Mouse (Mus musculus): Measurements from ENCODE around the gene Enah. TPM values are rescaled to one million over a fixed set of nuclear protein-coding genes. Genes with fewer than 3 reads are reported as not detected.

Gene Enah
- total and polyA plus RNA-seq, 3 experiments, result 0.45 to 0.69 TPM; not detected in 1

DNA sequence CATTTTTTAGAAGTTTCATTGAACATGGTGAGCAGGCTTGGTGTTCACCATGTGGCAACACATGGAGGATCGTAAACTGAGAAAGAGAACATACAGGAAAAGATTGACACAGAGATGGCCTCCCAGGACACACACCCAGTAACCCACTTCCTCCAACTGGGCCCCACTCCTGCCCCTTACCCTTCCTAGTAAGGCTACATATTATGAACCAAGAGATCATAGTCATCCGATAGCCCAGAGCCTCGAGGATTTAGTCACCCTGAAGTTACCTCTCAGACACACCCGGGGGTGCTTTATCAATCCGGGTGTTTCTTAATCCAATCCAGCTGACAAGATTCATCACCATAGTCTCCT is 153.9 kb downstream of the Enah start:
- H3K27ac ChIP-seq (ENCODE audit: control insufficient read depth, low read depth, low read length), result no peak overlapping the region
- H3K36me3 ChIP-seq (ENCODE audit: control insufficient read depth in 1 of 2, insufficient read depth in 2 of 2, low read length in 2 of 2), result peaks cover 0 to 11% of the 10 kb centered on the region in 2 experiments; a peak in 2 of 4 replicates
- no peaks in the 10 kb centered on the region for H3K79me2 ChIP-seq (ENCODE audit: control insufficient read depth, insufficient read depth, low read length, poor library complexity)
- H3K9ac ChIP-seq (ENCODE audit: control insufficient read depth, low read depth, low read length, poor library complexity, severe bottlenecking), result no peak overlapping the region
- no peaks in the 10 kb centered on the region for H3K9me3 ChIP-seq (replicated peaks; ENCODE audit: insufficient read depth, low read length)
- no peak for TF ChIP-seq MYB (IDR thresholded peaks at IDR 0.05; ENCODE audit: low read depth, low read length)
- TF ChIP-seq MAFK (IDR thresholded peaks at IDR 0.05; ENCODE audit: borderline replicate concordance, low read depth, low read length), result no peak
- TF ChIP-seq NRF1 (IDR thresholded peaks at IDR 0.05; ENCODE audit: insufficient read depth, low read depth, low read length, poor library complexity, severe bottlenecking), result no peak
- TF ChIP-seq MYC (IDR thresholded peaks at IDR 0.05; ENCODE audit: low read depth, low read length), result no peak
- TF ChIP-seq MAZ (IDR thresholded peaks at IDR 0.05; ENCODE audit: low read depth, low read length), result no peak
- no peak for TF ChIP-seq ZMIZ1 (IDR thresholded peaks at IDR 0.05; ENCODE audit: low read depth, low read length)
- no peak for TF ChIP-seq TCF12 (IDR thresholded peaks at IDR 0.05; ENCODE audit: low read depth, low read length)
- TF ChIP-seq MEF2A (IDR thresholded peaks at IDR 0.05; ENCODE audit: extremely low read depth, insufficient replicate concordance, low read depth, low read length, poor library complexity, severe bottlenecking), result no peak
- no peak for TF ChIP-seq RAD21 (IDR thresholded peaks at IDR 0.05; ENCODE audit: low read depth, low read length)
- TF ChIP-seq MAX (IDR thresholded peaks at IDR 0.05; ENCODE audit: low read length), result no peak
- no peak for TF ChIP-seq JUND (IDR thresholded peaks at IDR 0.05; ENCODE audit: low read depth, low read length)
- TF ChIP-seq E2F4 (IDR thresholded peaks at IDR 0.05; ENCODE audit: borderline replicate concordance, low read depth, low read length), result no peak
- TF ChIP-seq CHD1 (IDR thresholded peaks at IDR 0.05; ENCODE audit: low read depth, low read length), result no peak
- TF ChIP-seq ETS1 (IDR thresholded peaks at IDR 0.05; ENCODE audit: low read depth, low read length), result no peak
- TF ChIP-seq HCFC1 (IDR thresholded peaks at IDR 0.05; ENCODE audit: low read depth, low read length), result no peak
- no peak for TF ChIP-seq SMC3 (IDR thresholded peaks at IDR 0.05; ENCODE audit: low read depth, low read length)
- TF ChIP-seq TBP (IDR thresholded peaks at IDR 0.05; ENCODE audit: low read depth, low read length), result no peak
- no peak for TF ChIP-seq GABPA (IDR thresholded peaks at IDR 0.05; ENCODE audit: low read depth, low read length)
- peaks cover 2 to 23% of the 10 kb centered on the region in 2 experiments; a peak in 3 of 4 replicates for H3K4me1 ChIP-seq (ENCODE audit: control insufficient read depth in 1 of 2, insufficient read depth in 2 of 2, low read length in 2 of 2)
- no peak for DNase-seq (ENCODE audit: low read depth, low spot score)
- H3K27me3 ChIP-seq (ENCODE audit: control insufficient read depth in 1 of 2, insufficient read depth in 2 of 2, low read length in 2 of 2), result no peaks in the 10 kb centered on the region
- H3K4me3 ChIP-seq (ENCODE audit: control insufficient read depth in 1 of 2, insufficient read depth in 1 of 2, low read depth in 2 of 2, low read length in 2 of 2), result no peak overlapping the region

DNA sequence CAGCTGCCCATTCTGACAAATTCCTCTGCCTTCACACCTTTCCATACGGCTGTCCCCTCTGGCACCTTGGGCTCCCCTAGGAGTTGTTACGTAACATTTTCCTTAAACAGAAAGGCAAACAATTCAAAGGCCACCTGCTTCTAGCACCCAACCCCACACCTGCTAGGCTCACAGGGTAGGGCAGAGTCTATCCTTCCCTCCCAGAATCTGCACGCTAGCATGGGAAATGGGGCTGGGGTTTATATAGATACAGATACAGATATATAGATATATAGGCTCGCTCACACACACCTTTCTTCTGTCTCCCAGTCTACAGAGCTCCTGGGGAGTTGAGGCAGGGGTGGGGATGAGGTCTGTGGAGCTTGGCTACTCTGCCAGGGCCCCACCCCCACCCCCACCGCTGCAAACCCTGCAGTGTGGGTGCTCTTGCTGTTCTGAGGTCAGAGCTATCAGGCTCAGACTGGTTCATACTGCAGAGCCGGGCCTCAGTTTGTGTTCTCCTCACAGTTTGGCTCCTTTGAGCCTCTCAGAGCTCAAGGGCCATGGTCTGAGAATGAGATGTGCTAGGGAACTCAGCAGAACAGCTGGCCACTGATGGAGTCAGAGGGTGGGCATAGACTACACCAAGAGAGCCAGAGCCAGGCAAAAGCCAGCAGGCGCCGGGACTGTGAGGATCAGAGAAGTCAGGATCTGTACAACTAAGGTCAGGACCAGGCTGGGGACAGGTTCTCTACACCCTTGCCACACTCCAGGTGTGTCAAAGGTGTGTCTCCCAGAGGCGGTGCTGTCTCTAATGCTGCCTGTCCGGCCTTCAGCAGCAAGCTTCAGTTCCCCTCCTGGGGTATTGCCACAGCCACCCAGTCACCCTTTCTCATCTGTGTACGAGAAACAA is 154.6 kb downstream of the Enah start:
- Histone ChIP-seq H3K9me3 (replicated peaks; ENCODE audit: insufficient read depth, low read length) (no peaks in the 10 kb centered on the region), H3K4me1 (ENCODE audit: control insufficient read depth in 1 of 2, insufficient read depth in 2 of 2, low read length in 2 of 2) (peaks cover 2 to 28% of the 10 kb centered on the region in 2 experiments; a peak in 3 of 4 replicates), H3K79me2 (ENCODE audit: control insufficient read depth, insufficient read depth, low read length, poor library complexity) (no peaks in the 10 kb centered on the region), H3K27ac (ENCODE audit: control insufficient read depth, low read depth, low read length) (no peak overlapping the region), H3K4me3 (ENCODE audit: control insufficient read depth in 1 of 2, insufficient read depth in 1 of 2, low read depth in 2 of 2, low read length in 2 of 2) (no peak overlapping the region), H3K27me3 (ENCODE audit: control insufficient read depth in 1 of 2, insufficient read depth in 2 of 2, low read length in 2 of 2) (no peaks in the 10 kb centered on the region), H3K9ac (ENCODE audit: control insufficient read depth, low read depth, low read length, poor library complexity, severe bottlenecking) (no peak overlapping the region), H3K36me3 (ENCODE audit: control insufficient read depth in 1 of 2, insufficient read depth in 2 of 2, low read length in 2 of 2) (peaks cover 0 to 12% of the 10 kb centered on the region in 2 experiments; a peak in 2 of 4 replicates)
- TF ChIP-seq EP300 (IDR thresholded peaks at IDR 0.05; ENCODE audit: low read depth in 1 of 2, low read length in 2 of 2), result no peak
- TF ChIP-seq ZNF384 (IDR thresholded peaks at IDR 0.05; ENCODE audit: low read depth, low read length), result no peak
- no peak for TF ChIP-seq MYC (IDR thresholded peaks at IDR 0.05; ENCODE audit: low read depth, low read length)
- no peak for TF ChIP-seq CTCF (IDR thresholded peaks at IDR 0.05 in 2 of 3, conservative IDR thresholded peaks at IDR 0.05 in 1 of 3; ENCODE audit: control insufficient read depth in 1 of 3, insufficient read depth in 1 of 3, low read depth in 2 of 3, low read length in 3 of 3, poor library complexity in 1 of 3, severe bottlenecking in 1 of 3)
- TF ChIP-seq POLR2A (IDR thresholded peaks at IDR 0.05; ENCODE audit: control insufficient read depth in 1 of 2, insufficient read depth in 1 of 2, low read depth in 1 of 2, low read length in 2 of 2, poor library complexity in 1 of 2), result no peak
- no peak for TF ChIP-seq USF1 (IDR thresholded peaks at IDR 0.05; ENCODE audit: low read depth, low read length)
- no peak for TF ChIP-seq POLR2AphosphoS2 (IDR thresholded peaks at IDR 0.05; ENCODE audit: low read length)
- no peak for TF ChIP-seq MAFK (IDR thresholded peaks at IDR 0.05; ENCODE audit: borderline replicate concordance, low read depth, low read length)
- no peak for TF ChIP-seq HCFC1 (IDR thresholded peaks at IDR 0.05; ENCODE audit: low read depth, low read length)
- no peak for TF ChIP-seq CHD1 (IDR thresholded peaks at IDR 0.05; ENCODE audit: low read depth, low read length)
- TF ChIP-seq SMC3 (IDR thresholded peaks at IDR 0.05; ENCODE audit: low read depth, low read length), result no peak
- no peak for TF ChIP-seq MAX (IDR thresholded peaks at IDR 0.05; ENCODE audit: low read length)
- TF ChIP-seq E2F4 (IDR thresholded peaks at IDR 0.05; ENCODE audit: borderline replicate concordance, low read depth, low read length), result no peak
- no peak for TF ChIP-seq TAL1 (IDR thresholded peaks at IDR 0.05; ENCODE audit: low read length)
- TF ChIP-seq MAZ (IDR thresholded peaks at IDR 0.05; ENCODE audit: low read depth, low read length), result no peak
- no peak for TF ChIP-seq SIN3A (IDR thresholded peaks at IDR 0.05; ENCODE audit: low read length)
- no peak for DNase-seq (ENCODE audit: low read depth, low spot score)

Data from MEL (cell line).